Mouse (Mus musculus) heart, adult 8-10 months (tissue): ENCODE data around the gene Clstn3. TPM values are rescaled to one million over a fixed set of nuclear protein-coding genes. Genes with fewer than 3 reads are reported as not detected.
"Not testable (repeated sequence)": the region's sequence is repeated elsewhere in the genome, so short reads cannot be mapped to it uniquely, and the experiment has no call there.

Source experiments
- DNase-seq: peaks from one replicate; pipeline ENCODE4 v3.0.0; 2022; ENCODE audit warnings: low spot score
- total RNA-seq, 4 experiments: library from RNA; stranded (reverse); gene quantifications; 2 replicates each; pipeline ENCODE4 v1.2.4; 2022

The Clstn3 gene
- total RNA-seq: 1 to 10 TPM in 1 of 4 experiments, under 1 TPM in 3; 0.24 to 1.4 (median 0.56) TPM

DNA sequence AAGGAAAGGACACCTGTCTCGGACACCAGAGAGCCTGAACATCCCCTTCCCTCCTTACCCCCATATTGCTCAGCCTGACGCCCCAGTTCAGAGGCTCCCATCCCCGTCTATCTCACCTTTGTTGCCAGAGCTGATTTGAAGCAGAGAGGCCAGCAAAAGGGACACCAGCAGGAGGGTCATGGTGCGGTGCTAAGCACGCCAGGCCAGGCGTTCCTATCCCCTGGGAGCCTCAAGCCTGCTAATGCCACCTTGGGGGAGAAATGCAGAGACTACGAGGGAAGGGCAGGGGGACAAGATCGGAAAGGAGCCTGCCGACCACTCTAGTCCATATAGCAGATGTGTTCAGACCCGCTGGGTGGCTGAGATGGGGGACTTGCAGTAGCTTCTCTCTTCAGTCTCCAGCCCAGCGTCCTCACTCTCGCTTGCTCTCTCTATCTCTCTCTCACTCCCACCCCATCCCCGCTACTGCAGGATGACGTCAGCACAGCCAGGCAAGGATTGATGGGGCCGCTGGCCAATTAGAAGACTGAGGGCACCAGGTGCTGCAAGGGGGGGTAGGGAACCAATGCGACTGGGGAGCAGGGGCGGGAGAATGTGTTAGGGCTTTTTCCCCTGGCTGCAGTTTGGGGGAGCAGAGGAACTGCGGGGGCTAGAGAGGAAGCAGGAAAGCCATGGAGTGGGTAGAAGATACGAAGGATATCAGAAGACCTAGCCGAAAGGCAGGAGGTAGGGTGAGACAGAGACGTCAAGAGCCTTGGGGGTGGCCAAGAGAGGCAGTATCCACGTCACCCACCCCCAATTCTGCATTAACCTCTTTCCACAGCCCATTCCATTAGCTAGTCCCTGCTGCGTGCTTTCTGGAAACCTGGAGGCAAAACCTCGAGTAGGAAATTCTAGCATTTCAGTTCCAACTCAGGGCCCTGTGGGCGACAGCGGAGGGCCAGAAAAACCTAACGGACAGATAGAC lies at the start of gene Clstn3:
TSS of gene Clstn3 (minus strand) at position 490 of the 967 bp plus-strand sequence.
- DNase-seq: peak; percentile 27

DNA sequence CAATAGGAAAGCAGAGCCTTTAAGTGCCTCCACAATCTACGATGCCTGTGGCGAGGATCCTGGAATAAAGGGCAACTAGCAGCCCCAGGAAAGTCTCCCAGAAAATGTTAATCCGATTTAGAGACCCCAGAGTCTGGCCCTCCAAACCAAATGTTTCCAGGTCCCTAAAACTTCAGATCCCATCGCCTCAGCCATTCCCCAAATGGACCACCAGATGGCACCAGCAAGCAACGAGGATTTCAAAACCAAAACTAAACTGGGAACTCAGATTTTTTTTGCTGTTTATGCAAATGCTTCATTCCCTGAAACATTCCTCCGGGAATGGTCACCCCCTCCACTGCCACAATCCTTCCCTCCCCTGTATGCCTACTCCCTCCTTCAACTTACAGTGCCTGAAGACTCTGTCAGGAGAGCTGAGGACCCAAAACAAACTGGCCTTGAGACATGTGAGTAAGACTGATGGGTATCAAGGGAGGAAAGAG lies 47.8 kb upstream of the Clstn3 start, which contains the start of gene C1ra:
TSS of gene C1ra (plus strand) at position 51 of the 482 bp plus-strand sequence.
- peak; percentile 69 for DNase-seq

GRCm38 (mm10) chr6:124511936-124512335 lies 47.3 kb upstream of the Clstn3 start:
- no peak for DNase-seq

GRCm38 (mm10) chr6:124509192-124509591 lies 44.6 kb upstream of the Clstn3 start:
- DNase-seq: not testable (repeated sequence)

DNA sequence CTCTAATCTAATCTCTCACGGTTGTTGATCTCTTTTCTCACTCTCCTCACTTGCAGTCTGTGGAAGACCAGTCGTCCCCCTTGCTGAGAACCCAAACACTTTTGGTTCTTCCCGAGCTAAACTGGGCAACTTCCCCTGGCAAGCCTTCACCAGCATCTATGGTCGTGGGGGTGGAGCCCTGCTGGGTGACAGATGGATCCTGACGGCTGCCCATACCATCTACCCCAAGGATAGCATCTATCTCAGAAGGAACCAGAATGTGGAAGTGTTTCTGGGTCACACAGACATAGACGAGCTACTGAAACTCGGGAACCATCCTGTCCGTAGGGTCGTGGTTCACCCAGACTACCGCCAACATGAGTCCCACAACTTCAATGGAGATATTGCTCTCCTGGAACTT lies 43.7 kb upstream of the Clstn3 start:
- DNase-seq: no peak

GRCm38 (mm10) chr6:124506991-124507390 lies 42.4 kb upstream of the Clstn3 start:
- DNase-seq: no peak

- no peak for DNase-seq
Measured at GRCm38 (mm10) chr6:124505028-124505427, 40.4 kb upstream of the Clstn3 start.

DNA sequence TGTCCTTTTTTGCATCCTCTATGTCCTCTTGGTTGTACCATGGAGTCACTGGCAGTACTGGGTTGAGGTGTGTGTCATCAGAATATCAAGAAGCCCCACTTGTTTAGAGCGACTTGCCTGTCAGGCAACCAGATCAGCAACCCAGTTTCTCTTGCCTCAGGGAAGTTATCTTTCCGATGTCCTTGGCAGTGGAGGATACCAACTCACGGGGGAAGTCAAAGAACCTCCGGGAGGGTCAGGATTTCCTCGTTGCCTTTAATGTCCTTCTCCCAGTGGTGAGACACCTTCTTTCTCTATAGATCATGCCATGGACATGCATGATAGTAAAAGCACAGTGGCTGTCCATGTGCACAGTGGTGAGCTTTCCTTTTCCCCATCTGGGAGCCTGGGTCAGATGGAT lies 37.4 kb upstream of the Clstn3 start:
- no peak for DNase-seq

DNA sequence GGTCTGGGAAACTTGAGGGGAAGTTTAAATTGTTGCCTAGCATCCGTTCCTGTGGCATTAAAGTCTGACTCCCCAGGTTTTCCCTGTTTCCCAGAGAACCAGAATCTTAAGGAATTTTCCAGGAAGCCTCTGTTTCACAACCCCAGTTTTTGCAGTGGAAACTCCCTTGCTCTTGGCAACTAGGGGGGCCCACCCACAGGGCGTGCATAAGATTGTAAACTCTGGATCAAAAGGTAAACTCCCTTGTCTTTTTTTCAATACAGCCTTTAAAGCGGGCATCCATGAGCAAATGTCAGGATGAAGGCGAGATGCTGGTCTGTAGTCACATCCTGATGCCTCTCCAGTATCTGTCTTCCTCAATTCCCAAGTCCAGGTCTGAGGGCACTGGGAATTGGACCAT lies 36.9 kb upstream of the Clstn3 start:
- DNase-seq: no peak

DNA sequence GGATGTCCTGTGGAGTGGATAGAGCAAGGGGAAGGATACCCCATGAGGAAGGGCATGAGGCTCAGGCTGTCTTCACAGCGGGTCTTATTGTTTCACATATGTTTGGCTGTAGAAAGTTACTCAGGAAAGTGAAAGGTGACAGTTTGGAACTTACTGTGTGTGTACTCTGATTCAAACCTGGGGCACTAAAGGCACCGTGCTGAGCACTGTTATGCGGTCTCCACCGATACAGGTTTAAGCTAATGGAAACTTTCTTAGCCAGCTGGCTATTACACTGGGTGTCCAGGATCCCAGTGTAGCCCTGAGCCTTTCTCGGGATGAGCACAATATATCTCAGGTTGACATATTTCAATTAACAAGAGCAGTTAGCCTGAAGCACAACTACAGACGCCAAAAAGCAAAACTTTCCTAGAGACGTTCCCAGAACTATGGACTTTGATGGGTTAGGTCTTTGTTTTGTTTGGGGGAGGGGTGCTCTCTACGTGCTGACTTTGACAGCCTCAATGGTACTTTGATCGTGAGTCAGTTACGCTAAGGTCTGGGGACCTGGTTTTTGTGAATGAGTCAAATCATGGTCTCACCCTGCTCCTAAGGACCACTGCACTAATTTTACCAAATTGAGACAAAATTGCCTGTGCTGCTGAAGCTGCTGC lies 35.4 kb upstream of the Clstn3 start:
- no peak for DNase-seq

DNA sequence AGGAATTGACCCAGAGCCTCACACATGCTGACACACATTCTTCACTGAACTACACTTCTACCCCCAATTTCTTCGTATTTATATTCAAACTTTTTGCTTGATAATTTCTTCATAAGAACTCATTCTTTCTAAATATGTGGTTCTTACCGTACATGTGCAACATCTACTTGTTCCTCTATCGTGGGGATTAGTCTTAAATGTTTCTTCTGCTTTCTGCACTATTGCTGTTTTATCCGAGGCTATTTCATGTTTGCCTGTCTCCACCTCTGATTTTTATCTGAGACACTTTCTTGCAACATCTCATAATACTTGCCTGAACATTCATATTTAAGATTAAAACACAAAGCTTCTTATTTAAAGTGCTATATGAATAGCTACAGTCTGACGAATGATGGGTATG lies 31.5 kb upstream of the Clstn3 start:
- DNase-seq: no peak

- no peak for DNase-seq
Measured at GRCm38 (mm10) chr6:124493886-124494285, 29.3 kb upstream of the Clstn3 start.

DNA sequence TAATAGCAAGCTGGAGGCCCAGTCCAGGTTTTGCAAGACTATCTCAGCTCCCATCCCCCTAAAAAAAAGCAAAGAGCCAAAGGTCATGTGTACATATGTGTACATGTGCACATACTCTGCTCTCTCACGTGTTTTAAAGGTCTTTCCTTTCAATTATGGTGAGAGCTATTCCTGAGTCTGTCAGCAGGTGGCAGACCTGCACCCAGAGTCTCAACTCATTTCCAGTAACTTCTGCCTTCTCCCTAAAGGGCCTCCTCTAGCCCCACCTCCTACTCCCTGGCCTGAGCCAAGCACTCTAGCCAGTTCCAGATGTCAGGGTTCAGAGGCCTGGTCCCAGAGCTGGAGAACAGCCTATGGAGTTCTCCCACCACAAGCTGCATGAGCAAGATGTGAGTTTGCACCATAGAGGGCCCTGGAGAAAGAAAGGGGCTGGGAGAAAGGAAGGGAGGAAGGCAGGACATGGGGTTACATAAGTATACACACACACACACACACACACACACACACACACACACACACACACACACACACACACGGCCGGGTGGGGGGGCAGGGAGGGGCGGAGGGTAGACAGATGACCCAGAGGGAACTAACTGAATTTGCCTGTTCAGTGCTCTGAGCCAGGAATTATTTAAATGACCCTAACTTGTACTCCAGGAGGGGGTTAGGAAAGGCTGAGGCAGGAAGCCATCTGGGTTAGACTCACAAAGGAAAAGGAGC lies 28.4 kb upstream of the Clstn3 start, which contains the start of gene C1rl:
TSS of gene C1rl (plus strand) at position 272 of the 720 bp plus-strand sequence.
- DNase-seq: peak; percentile 89

DNA sequence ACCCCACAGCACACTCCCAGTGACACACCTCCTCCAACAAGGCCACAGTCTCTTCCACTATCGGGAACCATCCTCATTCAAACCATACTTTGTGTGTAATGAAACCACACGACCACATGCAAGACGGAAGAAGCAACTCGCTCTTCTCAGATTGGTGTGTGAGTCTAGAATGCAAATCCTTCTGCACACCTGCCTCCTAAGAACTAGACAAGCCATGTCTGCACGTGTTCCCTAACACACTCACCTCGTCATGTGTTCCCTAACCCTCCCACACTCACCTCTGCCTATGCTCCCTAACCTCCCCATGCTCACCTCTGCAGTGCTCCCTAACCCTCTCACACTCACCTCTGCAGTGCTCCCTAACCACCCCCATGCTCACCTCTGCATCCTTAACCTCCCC lies 26.8 kb upstream of the Clstn3 start:
- DNase-seq: no peak

GRCm38 (mm10) chr6:124488952-124489351 lies 24.4 kb upstream of the Clstn3 start:
- DNase-seq: no peak

GRCm38 (mm10) chr6:124487509-124487908 lies 22.9 kb upstream of the Clstn3 start:
- no peak for DNase-seq

DNA sequence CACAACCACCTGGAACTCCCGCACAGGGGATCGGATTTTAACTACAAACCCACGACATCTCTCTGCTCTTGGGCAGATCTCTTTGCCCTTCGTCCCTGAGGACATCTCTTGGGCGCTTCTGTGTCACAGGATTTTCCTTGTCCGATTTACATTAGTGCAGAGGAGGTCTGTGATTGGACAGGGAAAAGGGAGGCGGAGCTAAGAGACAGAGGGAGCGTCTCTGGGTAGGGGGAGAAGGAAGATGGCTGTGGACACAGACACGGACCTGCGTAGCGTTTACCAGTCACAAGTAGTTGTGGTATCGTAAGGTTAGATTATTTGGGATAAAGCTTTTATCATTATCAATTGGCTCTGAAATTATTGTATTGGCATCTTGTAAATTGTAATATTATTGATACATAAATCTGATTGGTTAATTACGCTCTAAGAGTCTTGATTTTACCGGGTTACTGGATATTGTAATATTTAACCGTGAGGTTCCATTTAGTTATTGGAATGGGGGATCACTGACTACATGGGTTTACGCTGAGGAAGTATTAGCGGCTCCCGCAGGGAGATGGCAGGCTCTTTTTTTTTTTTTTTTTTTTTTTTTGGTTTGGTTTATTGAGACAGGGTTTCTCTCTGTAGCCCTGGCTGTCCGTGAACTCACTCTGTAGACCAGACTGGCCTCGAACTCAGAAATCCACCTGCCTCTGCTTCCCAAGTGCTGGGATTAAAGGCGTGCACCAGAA lies 21.0 kb upstream of the Clstn3 start:
- no peak for DNase-seq

GRCm38 (mm10) chr6:124484851-124485250 lies 20.3 kb upstream of the Clstn3 start:
- no peak for DNase-seq

DNA sequence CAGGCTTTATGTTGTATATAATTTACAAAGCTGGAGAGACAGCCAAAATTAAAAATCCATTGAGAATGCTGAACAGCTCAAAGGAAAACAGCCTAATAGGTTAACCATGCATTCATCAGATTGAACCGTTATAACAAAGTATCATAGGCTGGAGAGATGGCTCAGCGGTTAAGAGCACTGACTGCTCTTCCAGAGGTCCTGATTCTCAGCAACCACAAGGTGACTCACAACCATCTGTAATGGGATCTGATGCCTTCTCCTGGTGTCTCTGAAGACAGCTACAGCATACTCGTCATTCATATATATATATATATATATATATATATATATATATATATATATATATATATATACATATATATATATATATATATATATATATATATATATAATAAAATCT lies 19.2 kb upstream of the Clstn3 start:
- not testable (repeated sequence) for DNase-seq

- DNase-seq: no peak
Measured at GRCm38 (mm10) chr6:124481571-124481970, 17.0 kb upstream of the Clstn3 start.

DNA sequence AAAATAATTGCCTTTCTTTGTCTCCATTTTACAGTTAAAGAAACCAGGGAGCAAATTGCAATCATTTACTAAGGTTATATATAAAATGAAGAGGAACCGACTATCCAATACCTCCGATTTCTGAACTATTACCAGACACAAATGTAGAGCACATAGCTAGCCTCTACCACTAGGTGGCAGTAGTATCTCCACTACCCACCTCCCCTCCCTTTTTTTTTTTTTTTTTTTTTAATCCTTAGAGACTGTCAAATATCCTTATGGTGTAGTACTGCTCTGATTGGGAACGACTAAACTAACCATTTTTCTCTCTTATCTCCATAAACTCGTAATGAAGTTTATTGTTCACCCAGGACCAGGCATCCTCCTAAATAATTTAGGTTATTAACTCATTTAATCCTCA lies 15.7 kb upstream of the Clstn3 start:
- DNase-seq: no peak
